Mouse (Mus musculus) MEL (cell line): Measurements from ENCODE around the gene Acvr2a. TPM values are rescaled to one million over a fixed set of nuclear protein-coding genes. Genes with fewer than 3 reads are reported as not detected.

Experiments used
- DNase-seq: peaks from one replicate; pipeline ENCODE4 v3.0.0; 2011; ENCODE audit warnings: low read depth, low spot score
- H3K27ac ChIP-seq: 2 replicates; pipeline ENCODE4 v1.5.1; 2012; ENCODE audit warnings: low read depth, mild to moderate bottlenecking, control low read depth, low read length, moderate library complexity; ENCODE audit not compliant: control insufficient read depth
- H3K27me3 ChIP-seq, 2 experiments: fragments of 150-350 bp in 1 of 2; sonication (generic) in 1 of 2; 2 replicates each; pipeline ENCODE4 v1.6.1; 2012; ENCODE audit warnings: low read length in 2 of 2, mild to moderate bottlenecking in 2 of 2, improper control_type of control experiment in 1 of 2, moderate library complexity in 1 of 2; ENCODE audit not compliant: insufficient read depth in 2 of 2, control insufficient read depth in 1 of 2
- H3K36me3 ChIP-seq, 2 experiments: 2 replicates each; pipeline ENCODE4 v1.6.1; 2012 to 2014; ENCODE audit warnings: low read length in 2 of 2, improper control_type of control experiment in 1 of 2, inconsistent platforms in 1 of 2, mild to moderate bottlenecking in 1 of 2; ENCODE audit not compliant: insufficient read depth in 2 of 2, control insufficient read depth in 1 of 2
- H3K4me1 ChIP-seq, 2 experiments: fragments of 150-350 bp in 1 of 2; sonication (generic) in 1 of 2; 2 replicates each; pipeline ENCODE4 v1.6.1; 2012; ENCODE audit warnings: low read length in 2 of 2, improper control_type of control experiment in 1 of 2, mild to moderate bottlenecking in 1 of 2; ENCODE audit not compliant: insufficient read depth in 2 of 2, control insufficient read depth in 1 of 2
- H3K4me3 ChIP-seq, 2 experiments: fragments of 150-350 bp in 1 of 2; sonication (generic) in 1 of 2; 2 replicates each; pipeline ENCODE4 v1.5.1; 2012; ENCODE audit warnings: low read depth in 2 of 2, low read length in 2 of 2, mild to moderate bottlenecking in 2 of 2, moderate library complexity in 2 of 2, control low read depth in 1 of 2, improper control_type of control experiment in 1 of 2; ENCODE audit not compliant: control insufficient read depth in 1 of 2, insufficient read depth in 1 of 2
- H3K79me2 ChIP-seq: 2 replicates; pipeline ENCODE4 v1.6.1; 2012; ENCODE audit warnings: mild to moderate bottlenecking, low read length, moderate library complexity; ENCODE audit not compliant: control insufficient read depth, poor library complexity, insufficient read depth
- H3K9ac ChIP-seq: 2 replicates; pipeline ENCODE4 v1.6.1; 2012; ENCODE audit warnings: low read depth, mild to moderate bottlenecking, control low read depth, low read length, moderate library complexity; ENCODE audit not compliant: control insufficient read depth, poor library complexity, severe bottlenecking
- H3K9me3 ChIP-seq: fragments of 150-350 bp; sonication (generic); replicated peaks from 2 replicates; pipeline ENCODE4 v1.6.1; 2012; ENCODE audit warnings: mild to moderate bottlenecking, low read length, improper control_type of control experiment, moderate library complexity; ENCODE audit not compliant: insufficient read depth
- BHLHE40 ChIP-seq: IDR thresholded peaks from 2 replicates; pipeline ENCODE4 v1.6.1; 2012; ENCODE audit warnings: low read depth, mild to moderate bottlenecking, inconsistent platforms, low read length, improper control_type of control experiment, borderline replicate concordance
- CHD1 ChIP-seq: IDR thresholded peaks from 2 replicates; pipeline ENCODE4 v1.6.1; 2012; ENCODE audit warnings: low read depth, mild to moderate bottlenecking, inconsistent platforms, low read length, improper control_type of control experiment
- CTCF ChIP-seq, 3 experiments: IDR thresholded peaks in 2 of 3; conservative IDR thresholded peaks in 1 of 3; 2 replicates each; pipeline ENCODE4 v1.5.1; 2011 to 2012; ENCODE audit warnings: low read length in 3 of 3, low read depth in 2 of 3, mild to moderate bottlenecking in 2 of 3, improper control_type of control experiment in 1 of 3, inconsistent platforms in 1 of 3, mixed read lengths in 1 of 3, moderate library complexity in 1 of 3; ENCODE audit not compliant: control insufficient read depth in 1 of 3, insufficient read depth in 1 of 3, poor library complexity in 1 of 3, severe bottlenecking in 1 of 3
- E2F4 ChIP-seq: IDR thresholded peaks from 2 replicates; pipeline ENCODE4 v1.6.1; 2011; ENCODE audit warnings: low read depth, low read length, improper control_type of control experiment, borderline replicate concordance
- ELF1 ChIP-seq: IDR thresholded peaks from 2 replicates; pipeline ENCODE4 v1.6.1; 2014; ENCODE audit warnings: low read depth, mild to moderate bottlenecking, inconsistent platforms, low read length, improper control_type of control experiment, moderate library complexity
- EP300 ChIP-seq, 2 experiments: IDR thresholded peaks; 2 replicates each; pipeline ENCODE4 v1.6.1; 2011; ENCODE audit warnings: improper control_type of control experiment in 2 of 2, low read length in 2 of 2, low read depth in 1 of 2, mild to moderate bottlenecking in 1 of 2
- ETS1 ChIP-seq: IDR thresholded peaks from 2 replicates; pipeline ENCODE4 v1.6.1; 2012; ENCODE audit warnings: low read depth, mild to moderate bottlenecking, inconsistent platforms, low read length, improper control_type of control experiment, moderate library complexity
- GABPA ChIP-seq: IDR thresholded peaks from 2 replicates; pipeline ENCODE4 v1.6.1; 2012; ENCODE audit warnings: low read depth, mild to moderate bottlenecking, inconsistent platforms, low read length, improper control_type of control experiment, moderate library complexity
- GATA1 ChIP-seq: IDR thresholded peaks from 2 replicates; pipeline ENCODE4 v1.6.1; 2011; ENCODE audit warnings: low read depth, low read length, improper control_type of control experiment
- HCFC1 ChIP-seq: IDR thresholded peaks from 2 replicates; pipeline ENCODE4 v1.6.1; 2012; ENCODE audit warnings: low read depth, mild to moderate bottlenecking, inconsistent platforms, low read length, improper control_type of control experiment, moderate library complexity
- JUND ChIP-seq: IDR thresholded peaks from 2 replicates; pipeline ENCODE4 v1.6.1; 2011; ENCODE audit warnings: low read depth, mild to moderate bottlenecking, improper control_type of control experiment, low read length
- KAT2A ChIP-seq: conservative IDR thresholded peaks from 2 replicates; pipeline ENCODE4 v1.6.1; 2012; ENCODE audit warnings: low read depth, low read length, improper control_type of control experiment, inconsistent platforms
- MAFK ChIP-seq: IDR thresholded peaks from 2 replicates; pipeline ENCODE4 v1.6.1; 2011; ENCODE audit warnings: low read depth, mild to moderate bottlenecking, low read length, improper control_type of control experiment, borderline replicate concordance
- MAZ ChIP-seq: IDR thresholded peaks from 2 replicates; pipeline ENCODE4 v1.6.1; 2012; ENCODE audit warnings: low read depth, mild to moderate bottlenecking, inconsistent platforms, low read length, improper control_type of control experiment
- MEF2A ChIP-seq: IDR thresholded peaks from 2 replicates; pipeline ENCODE4 v1.6.1; 2014; ENCODE audit warnings: low read depth, mild to moderate bottlenecking, inconsistent platforms, low read length, improper control_type of control experiment; ENCODE audit not compliant: poor library complexity, insufficient replicate concordance, severe bottlenecking; ENCODE audit errors: extremely low read depth
- MXI1 ChIP-seq: IDR thresholded peaks from 2 replicates; pipeline ENCODE4 v1.6.1; 2011; ENCODE audit warnings: mild to moderate bottlenecking, low read depth, low read length, improper control_type of control experiment
- MYB ChIP-seq: IDR thresholded peaks from 2 replicates; pipeline ENCODE4 v1.6.1; 2011; ENCODE audit warnings: mild to moderate bottlenecking, low read depth, low read length, improper control_type of control experiment
- MYC ChIP-seq: IDR thresholded peaks from 2 replicates; pipeline ENCODE4 v1.6.1; 2011; ENCODE audit warnings: low read depth, mild to moderate bottlenecking, low read length, improper control_type of control experiment, moderate library complexity
- NELFE ChIP-seq: IDR thresholded peaks from 2 replicates; pipeline ENCODE4 v1.6.1; 2011; ENCODE audit warnings: low read depth, low read length, improper control_type of control experiment
- NRF1 ChIP-seq: IDR thresholded peaks from 2 replicates; pipeline ENCODE4 v1.6.1; 2014; ENCODE audit warnings: low read depth, mild to moderate bottlenecking, inconsistent platforms, low read length, improper control_type of control experiment, moderate library complexity; ENCODE audit not compliant: poor library complexity, insufficient read depth, severe bottlenecking
- POLR2A ChIP-seq, 2 experiments: IDR thresholded peaks; 2 replicates each; pipeline ENCODE4 v1.6.1; 2011 to 2012; ENCODE audit warnings: low read length in 2 of 2, mild to moderate bottlenecking in 2 of 2, control low read depth in 1 of 2, improper control_type of control experiment in 1 of 2, low read depth in 1 of 2, moderate library complexity in 1 of 2; ENCODE audit not compliant: control insufficient read depth in 1 of 2, insufficient read depth in 1 of 2, poor library complexity in 1 of 2
- POLR2AphosphoS2 ChIP-seq: IDR thresholded peaks from 2 replicates; pipeline ENCODE4 v1.6.1; 2011; ENCODE audit warnings: low read length, improper control_type of control experiment
- POLR2AphosphoS5 ChIP-seq: IDR thresholded peaks from 2 replicates; pipeline ENCODE4 v1.6.1; 2012; ENCODE audit warnings: low read depth, borderline replicate concordance, mild to moderate bottlenecking, inconsistent platforms, low read length, moderate library complexity, mixed read lengths
- SIN3A ChIP-seq: IDR thresholded peaks from 2 replicates; pipeline ENCODE4 v1.6.1; 2012; ENCODE audit warnings: low read length, improper control_type of control experiment, inconsistent platforms
- TAL1 ChIP-seq: IDR thresholded peaks from 2 replicates; pipeline ENCODE4 v1.6.1; 2012; ENCODE audit warnings: mild to moderate bottlenecking, inconsistent platforms, low read length, moderate library complexity, mixed read lengths
- TBP ChIP-seq: IDR thresholded peaks from 2 replicates; pipeline ENCODE4 v1.8.0; 2011; ENCODE audit warnings: low read depth, low read length, improper control_type of control experiment
- UBTF ChIP-seq: IDR thresholded peaks from 2 replicates; pipeline ENCODE4 v1.6.1; 2012; ENCODE audit warnings: low read depth, mild to moderate bottlenecking, inconsistent platforms, low read length, improper control_type of control experiment, moderate library complexity, borderline replicate concordance; ENCODE audit not compliant: insufficient read depth
- USF2 ChIP-seq, 2 experiments: IDR thresholded peaks; 2 replicates each; pipeline ENCODE4 v1.6.1; 2011 to 2012; ENCODE audit warnings: improper control_type of control experiment in 2 of 2, low read length in 2 of 2, borderline replicate concordance in 1 of 2, inconsistent platforms in 1 of 2, low read depth in 1 of 2, mild to moderate bottlenecking in 1 of 2; ENCODE audit not compliant: insufficient read depth in 1 of 2
- ZKSCAN1 ChIP-seq: IDR thresholded peaks from 2 replicates; pipeline ENCODE4 v1.6.1; 2012; ENCODE audit warnings: low read depth, mild to moderate bottlenecking, inconsistent platforms, low read length, improper control_type of control experiment, moderate library complexity
- ZNF384 ChIP-seq: IDR thresholded peaks from 2 replicates; pipeline ENCODE4 v1.6.1; 2012; ENCODE audit warnings: low read depth, mild to moderate bottlenecking, inconsistent platforms, low read length, improper control_type of control experiment
- polyA plus RNA-seq, 2 experiments: library from polyadenylated mRNA; stranded (reverse) in 1 of 2; unstranded in 1 of 2; fragments of >175 nt in 1 of 2; fragments of >200 nt in 1 of 2; gene quantifications; 2 replicates each; pipeline versions ENCODE4 v1.2.1 to v1.2.4; 2012; ENCODE audit warnings: low replicate concordance in 2 of 2, low read depth in 1 of 2; ENCODE audit not compliant: insufficient read length in 2 of 2, insufficient read depth in 1 of 2, missing spikeins in 1 of 2
- total RNA-seq: library from RNA; depleted of rRNA; stranded (reverse); fragments of 300-350 nt; gene quantifications from 2 replicates; pipeline ENCODE4 v1.2.3, GENCODE M21; 2012

The Acvr2a gene
- total and polyA plus RNA-seq, 3 experiments, result 2.2 to 3.5 TPM; not detected in 1

- Histone ChIP-seq H3K4me3 (no peak overlapping the region), H3K9ac (no peak overlapping the region), H3K79me2 (no peaks in the 10 kb centered on the region), H3K27me3 (no peaks in the 10 kb centered on the region), H3K36me3 (no peaks in the 10 kb centered on the region), H3K27ac (no peak overlapping the region), H3K9me3 (no peaks in the 10 kb centered on the region), H3K4me1 (no peaks in the 10 kb centered on the region)
- no peak for DNase-seq
- TF ChIP-seq BHLHE40, result no peak
- no peak for TF ChIP-seq USF2 (IDR thresholded peaks at IDR 0.05; ENCODE audit: borderline replicate concordance in 1 of 2, insufficient read depth in 1 of 2, low read depth in 1 of 2, low read length in 2 of 2)
- TF ChIP-seq TBP, result no peak
- TF ChIP-seq ELF1, result no peak
- no peak for TF ChIP-seq E2F4
- TF ChIP-seq NRF1, result no peak
- no peak for TF ChIP-seq ZNF384
- TF ChIP-seq TAL1, result no peak
- no peak for TF ChIP-seq HCFC1
- TF ChIP-seq EP300 (IDR thresholded peaks at IDR 0.05; ENCODE audit: low read depth in 1 of 2, low read length in 2 of 2), result no peak
- TF ChIP-seq GATA1, result no peak
- TF ChIP-seq POLR2AphosphoS5, result no peak
- no peak for TF ChIP-seq MEF2A
Observed at GRCm38 (mm10) chr2:48788901-48789300, 25.0 kb upstream of the Acvr2a start.

DNA sequence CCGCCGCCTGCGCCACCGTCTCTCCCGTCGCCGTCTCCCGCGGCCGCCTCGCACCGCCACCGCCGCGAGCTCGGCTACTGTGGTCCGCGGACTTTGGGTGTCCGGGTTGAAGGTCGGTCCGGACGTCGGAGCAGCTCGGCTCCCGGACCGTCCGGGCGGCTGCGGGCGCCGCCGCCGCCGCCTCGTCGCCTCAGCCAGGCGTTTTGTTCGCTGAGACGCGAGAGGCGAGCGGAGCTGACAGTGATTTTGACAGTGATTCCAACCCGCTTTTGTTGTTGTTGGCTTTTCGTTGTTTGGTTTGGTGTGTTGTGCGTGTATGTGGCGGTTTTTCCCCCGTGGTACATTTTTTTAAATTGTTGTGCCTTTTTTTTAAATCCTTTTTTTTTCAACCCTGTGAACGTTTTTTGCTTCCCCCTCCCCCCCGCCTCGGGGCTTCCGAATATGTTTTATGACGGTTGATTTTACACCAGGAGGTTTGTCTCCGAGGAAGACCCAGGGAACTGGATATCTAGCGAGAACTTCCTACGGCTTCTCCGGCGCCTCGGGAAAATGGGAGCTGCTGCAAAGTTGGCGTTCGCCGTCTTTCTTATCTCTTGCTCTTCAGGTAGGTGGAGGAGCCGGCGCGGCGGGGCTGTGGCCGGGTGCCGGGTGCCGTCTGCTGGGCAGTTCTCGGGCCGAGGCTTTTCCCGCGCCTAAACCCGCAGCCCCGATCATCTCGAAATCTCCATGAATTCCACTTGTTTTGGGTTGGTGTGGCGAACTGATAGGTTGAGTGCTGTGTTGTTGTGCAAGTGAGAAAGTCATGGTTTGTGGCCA is 522 bp downstream of the Acvr2a start:
- Histone ChIP-seq H3K27ac (peak overlapping the region; percentile 58), H3K4me1 (peaks cover 2 to 5% of the 10 kb centered on the region in 2 experiments; a peak in 3 of 4 replicates)
- TF ChIP-seq GABPA (no peak), ETS1 (0 out of 2 replicates have a peak, but pooled peaks have one; percentile 4), MYC (no peak), SIN3A (peak; percentile 59; the same call in 1 of the 2 replicates), KAT2A (no peak; the same call in 1 of the 2 replicates), MYB (no peak), MAFK (no peak), MAZ (0 out of 2 replicates have a peak, but pooled peaks have one; percentile 18), MXI1 (peak; percentile 40), UBTF (0 out of 2 replicates have a peak, but pooled peaks have one; percentile 28), HCFC1 (no peak), NELFE (no peak), MEF2A (no peak), GATA1 (no peak), CTCF (IDR thresholded peaks at IDR 0.05 in 2 of 3, conservative IDR thresholded peaks at IDR 0.05 in 1 of 3; ENCODE audit: control insufficient read depth in 1 of 3, insufficient read depth in 1 of 3, low read depth in 2 of 3, low read length in 3 of 3, poor library complexity in 1 of 3, severe bottlenecking in 1 of 3) (no peak), CHD1 (peak; percentile 86; the same call in 1 of the 2 replicates), ZKSCAN1 (no peak), POLR2AphosphoS2 (no peak), POLR2A (IDR thresholded peaks at IDR 0.05; ENCODE audit: control insufficient read depth in 1 of 2, insufficient read depth in 1 of 2, low read depth in 1 of 2, low read length in 2 of 2, poor library complexity in 1 of 2) (no peak; a peak in 2 of 4 replicates), JUND (no peak), POLR2AphosphoS5 (no peak)

More for the DNA sequence above, 522 bp downstream of the Acvr2a start:
- Histone ChIP-seq H3K79me2 (peaks cover 16% of the 10 kb centered on the region), H3K4me3 (peak overlapping the region; percentile 96 to 97), H3K9ac (peak overlapping the region; percentile 86), H3K27me3 (no peaks in the 10 kb centered on the region), H3K9me3 (no peaks in the 10 kb centered on the region), H3K36me3 (peaks cover 0 to 16% of the 10 kb centered on the region in 2 experiments; a peak in 2 of 4 replicates)
- peak; percentile 66 for DNase-seq
